Mouse (Mus musculus) heart, embryonic 13.5 days (tissue): Measurements from ENCODE around the gene Syvn1. TPM values are rescaled to one million over a fixed set of nuclear protein-coding genes. Genes with fewer than 3 reads are reported as not detected.

Experiments used
- ATAC-seq: fragments of 200-750 bp; cut with Nextera tagmentation; 2 replicates; pipeline ENCODE4 v1.8.0; 2017; ENCODE audit warnings: moderate TSS enrichment; ENCODE audit not compliant: insufficient number of reproducible peaks, low FRiP score, low TSS enrichment; ENCODE audit errors: extremely low read depth
- H3K27ac ChIP-seq: fragments of 300-500 bp; sonication (generic); replicated peaks from 2 replicates; pipeline ENCODE4 v1.5.1; 2015; ENCODE audit warnings: moderate library complexity, mild to moderate bottlenecking, inconsistent platforms
- H3K27me3 ChIP-seq: fragments of 300-500 bp; sonication (generic); replicated peaks from 2 replicates; pipeline ENCODE4 v1.6.1; 2015; ENCODE audit warnings: mild to moderate bottlenecking, inconsistent platforms
- H3K36me3 ChIP-seq: fragments of 300-500 bp; sonication (generic); 2 replicates; pipeline ENCODE4 v1.6.1; 2015; ENCODE audit warnings: mild to moderate bottlenecking, inconsistent platforms
- H3K4me1 ChIP-seq: fragments of 300-500 bp; sonication (generic); 2 replicates; pipeline ENCODE4 v1.6.1; 2015; ENCODE audit warnings: inconsistent platforms
- H3K4me2 ChIP-seq: fragments of 300-500 bp; sonication (generic); 2 replicates; pipeline ENCODE4 v1.6.1; 2015; ENCODE audit warnings: inconsistent platforms, mild to moderate bottlenecking, moderate library complexity
- H3K4me3 ChIP-seq: fragments of 300-500 bp; sonication (generic); 2 replicates; pipeline ENCODE4 v1.5.1; 2015; ENCODE audit warnings: moderate library complexity, mild to moderate bottlenecking, inconsistent platforms
- H3K9ac ChIP-seq: fragments of 300-500 bp; sonication (generic); 2 replicates; pipeline ENCODE4 v1.6.1; 2015; ENCODE audit warnings: inconsistent platforms, mild to moderate bottlenecking, moderate library complexity
- H3K9me3 ChIP-seq: fragments of 300-500 bp; sonication (generic); 2 replicates; pipeline ENCODE4 v1.6.1; 2016; ENCODE audit warnings: inconsistent platforms
- WGBS: fragments of 180-500 bp; shearing (Covaris S2); methylation state at CpG from one replicate; pipeline ENCODE4 v1.1.7; 2015; ENCODE audit warnings: mixed read lengths; 5-methylcytosine and 5-hydroxymethylcytosine counted together
- polyA plus RNA-seq: library from polyadenylated mRNA; unstranded; fragments of >200 nt; fragmentation: Nextera tagmentation; extraction: Ambion mirVana; gene quantifications from 2 replicates; pipeline ENCODE4 v1.2.1, GENCODE M21; 2015

The Syvn1 gene
- 17.6 and 18.6 TPM in 2 replicates for polyA plus RNA-seq

DNA sequence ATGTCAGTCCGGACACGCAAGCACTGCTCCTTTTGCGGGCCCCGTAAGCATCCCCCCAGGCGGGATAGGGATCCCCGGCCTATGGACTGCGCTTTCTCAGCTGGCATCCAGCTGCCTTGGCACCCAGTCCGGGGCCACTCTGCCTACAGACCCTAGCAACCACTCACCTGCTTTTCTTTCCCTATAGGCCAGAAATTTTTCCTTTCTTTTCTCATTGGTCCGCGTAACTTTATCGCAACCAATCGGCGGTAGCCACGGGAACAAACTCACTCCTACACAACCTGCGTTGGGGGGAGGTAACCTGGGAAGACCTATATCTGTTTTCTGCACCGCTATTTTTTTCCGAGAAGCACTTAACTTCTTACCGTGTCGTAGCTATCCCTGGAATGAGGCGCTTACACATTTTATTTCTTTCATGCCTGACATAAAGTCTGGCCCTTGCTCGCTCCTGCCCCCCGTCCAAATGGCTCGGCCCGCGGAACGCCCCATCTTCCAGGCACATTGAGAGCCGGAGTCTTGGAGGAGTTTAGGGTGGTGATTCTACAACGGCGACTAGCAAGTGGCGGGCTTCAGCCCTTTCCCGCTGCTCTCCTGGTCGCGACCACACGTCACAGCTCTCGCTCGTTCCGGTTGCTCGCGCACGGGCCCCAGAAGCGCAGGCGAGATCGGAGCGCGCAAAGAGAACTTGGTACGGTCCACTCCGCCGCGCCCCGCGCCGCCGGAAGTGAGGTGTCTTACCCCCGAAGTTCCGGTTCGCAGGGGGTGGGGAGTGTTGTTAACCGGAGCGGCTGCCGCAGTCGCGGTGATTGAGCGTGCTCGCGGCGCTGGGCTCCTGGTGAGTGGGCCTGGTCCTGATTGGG is at the start of gene Syvn1:
Syvn1 (plus strand) TSS at position 283 of the 860 bp plus-strand sequence.
- Histone ChIP-seq H3K4me1 (peaks cover 25% of the 10 kb centered on the region), H3K27ac (peak within 1 kb of the TSS; percentile 99), H3K9me3 (no peaks in the 10 kb centered on the region), H3K9ac (peak within 1 kb of the TSS; percentile 96), H3K36me3 (peaks cover 35% of the 10 kb centered on the region), H3K4me3 (peak within 1 kb of the TSS; percentile 96), H3K27me3 (no peaks in the 10 kb centered on the region), H3K4me2 (peak within 1 kb of the TSS; percentile 99)
- ATAC-seq, result peak; percentile 76
- under 1% methylated on average over 65 of the region's 65 CpGs for WGBS

DNA sequence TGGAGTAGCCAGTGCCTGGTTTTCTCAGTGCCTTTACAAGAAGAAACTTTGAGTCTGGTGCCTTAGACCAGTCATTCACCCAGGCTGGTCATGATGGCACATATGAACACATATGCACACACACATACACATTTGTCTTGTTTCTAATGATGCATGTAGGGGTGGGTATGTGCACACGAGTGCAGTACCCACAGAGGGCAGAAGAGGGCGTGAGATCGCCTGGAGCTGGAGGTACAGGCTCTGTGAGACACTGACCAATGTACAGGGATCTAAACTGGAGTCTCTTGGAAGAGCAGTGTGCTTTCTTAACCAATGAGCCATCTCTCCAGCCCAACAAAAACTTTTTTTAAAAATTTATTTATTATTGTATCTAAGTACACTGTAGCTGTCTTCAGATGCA is 48.2 kb upstream of the Syvn1 start:
- Histone ChIP-seq H3K4me1 (no peaks in the 10 kb centered on the region), H3K4me3 (no peak overlapping the region), H3K36me3 (peaks cover 11% of the 10 kb centered on the region; the same call in 1 of the 2 replicates), H3K27me3 (no peaks in the 10 kb centered on the region), H3K9ac (no peak overlapping the region), H3K4me2 (no peak overlapping the region), H3K9me3 (no peaks in the 10 kb centered on the region), H3K27ac (no peak overlapping the region)
- WGBS, result 78% methylated on average over 3 of the region's 3 CpGs
- no peak for ATAC-seq

DNA sequence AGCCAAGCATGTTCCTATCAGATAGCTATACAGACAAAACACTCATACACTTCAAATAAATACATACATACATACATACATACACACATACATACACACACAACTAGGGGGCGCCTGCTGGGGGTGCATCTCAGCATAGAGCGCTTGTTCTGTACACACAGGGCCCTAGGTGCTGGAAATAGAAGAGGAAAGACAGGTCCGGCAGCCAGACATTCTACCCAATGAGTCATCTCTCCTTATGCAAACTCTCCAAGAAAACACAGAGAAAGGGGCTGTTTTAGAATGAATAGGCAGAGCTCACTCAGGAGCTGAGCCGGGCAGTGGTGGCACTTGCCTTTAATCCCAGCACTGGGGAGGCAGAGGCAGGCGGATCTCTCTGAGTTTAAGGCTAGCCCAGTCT is 46.4 kb upstream of the Syvn1 start:
- no peak for ATAC-seq
- Histone ChIP-seq H3K4me2 (no peak overlapping the region), H3K4me1 (no peaks in the 10 kb centered on the region), H3K9ac (no peak overlapping the region), H3K27ac (no peak overlapping the region), H3K36me3 (0 out of 2 replicates have a peak, but pooled peaks cover 4% of the 10 kb centered on the region), H3K9me3 (no peaks in the 10 kb centered on the region), H3K27me3 (no peaks in the 10 kb centered on the region), H3K4me3 (no peak overlapping the region)
- 68% methylated on average over 5 of the region's 5 CpGs for WGBS

GRCm38 (mm10) chr19:6005541-6005940 is 40.8 kb upstream of the Syvn1 start:
- 61% methylated on average over 11 of the region's 11 CpGs for WGBS
- Histone ChIP-seq H3K4me1 (no peaks in the 10 kb centered on the region), H3K36me3 (peaks cover 5% of the 10 kb centered on the region; the same call in 1 of the 2 replicates), H3K9ac (no peak overlapping the region), H3K9me3 (no peaks in the 10 kb centered on the region), H3K4me3 (no peak overlapping the region), H3K27ac (no peak overlapping the region), H3K27me3 (no peaks in the 10 kb centered on the region), H3K4me2 (no peak overlapping the region)
- ATAC-seq, result no peak

- Histone ChIP-seq H3K9me3 (no peaks in the 10 kb centered on the region), H3K9ac (no peak overlapping the region)
Measured at GRCm38 (mm10) chr19:6007013-6007412, 39.4 kb upstream of the Syvn1 start.

DNA sequence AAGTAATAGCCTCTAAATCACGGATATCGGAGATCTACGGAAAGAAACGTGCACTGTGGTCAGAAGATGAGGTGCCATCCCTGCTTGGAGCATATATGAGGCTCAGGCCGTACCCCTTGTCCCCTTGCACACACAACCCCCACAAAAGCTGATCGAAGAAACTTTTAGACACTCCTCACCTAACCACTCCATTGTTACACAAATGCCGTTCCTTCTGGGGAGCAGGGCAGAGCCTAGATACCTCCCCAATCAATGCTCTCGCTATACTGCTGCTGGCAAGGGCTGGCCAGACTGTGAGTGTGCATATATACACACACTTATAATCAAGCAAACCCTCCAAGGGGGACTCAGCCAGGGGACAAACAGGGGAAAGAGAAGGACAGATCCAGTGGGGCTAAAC is 37.2 kb upstream of the Syvn1 start:
- 72% methylated on average over 8 of the region's 8 CpGs for WGBS
- peaks cover 5% of the 10 kb centered on the region; the same call in 1 of the 2 replicates for H3K36me3 ChIP-seq
- H3K4me3 ChIP-seq, result no peak overlapping the region
- H3K9ac ChIP-seq, result no peak overlapping the region
- H3K9me3 ChIP-seq, result no peaks in the 10 kb centered on the region
- H3K4me1 ChIP-seq, result no peaks in the 10 kb centered on the region; the same call in 1 of the 2 replicates
- no peak for ATAC-seq
- no peak overlapping the region for H3K4me2 ChIP-seq
- no peaks in the 10 kb centered on the region for H3K27me3 ChIP-seq
- no peak overlapping the region for H3K27ac ChIP-seq

More at GRCm38 (mm10) chr19:6007013-6007412, 39.4 kb upstream of the Syvn1 start:
- Histone ChIP-seq H3K27me3 (no peaks in the 10 kb centered on the region), H3K27ac (no peak overlapping the region), H3K36me3 (peaks cover 5% of the 10 kb centered on the region; the same call in 1 of the 2 replicates), H3K4me3 (no peak overlapping the region), H3K4me1 (no peaks in the 10 kb centered on the region), H3K4me2 (no peak overlapping the region)
- 85% methylated on average over 13 of the region's 13 CpGs for WGBS
- ATAC-seq, result no peak

- no peak for ATAC-seq
- Histone ChIP-seq H3K27me3 (peaks cover 7% of the 10 kb centered on the region), H3K9me3 (no peaks in the 10 kb centered on the region), H3K27ac (no peak overlapping the region), H3K36me3 (no peaks in the 10 kb centered on the region), H3K4me3 (no peak overlapping the region), H3K9ac (no peak overlapping the region; the same call in 1 of the 2 replicates), H3K4me2 (peak overlapping the region; percentile 81; the same call in 1 of the 2 replicates), H3K4me1 (peaks cover 20% of the 10 kb centered on the region)
- WGBS, result 89% methylated on average over 10 of the region's 10 CpGs
Measured at GRCm38 (mm10) chr19:6013691-6014090, 32.7 kb upstream of the Syvn1 start.

DNA sequence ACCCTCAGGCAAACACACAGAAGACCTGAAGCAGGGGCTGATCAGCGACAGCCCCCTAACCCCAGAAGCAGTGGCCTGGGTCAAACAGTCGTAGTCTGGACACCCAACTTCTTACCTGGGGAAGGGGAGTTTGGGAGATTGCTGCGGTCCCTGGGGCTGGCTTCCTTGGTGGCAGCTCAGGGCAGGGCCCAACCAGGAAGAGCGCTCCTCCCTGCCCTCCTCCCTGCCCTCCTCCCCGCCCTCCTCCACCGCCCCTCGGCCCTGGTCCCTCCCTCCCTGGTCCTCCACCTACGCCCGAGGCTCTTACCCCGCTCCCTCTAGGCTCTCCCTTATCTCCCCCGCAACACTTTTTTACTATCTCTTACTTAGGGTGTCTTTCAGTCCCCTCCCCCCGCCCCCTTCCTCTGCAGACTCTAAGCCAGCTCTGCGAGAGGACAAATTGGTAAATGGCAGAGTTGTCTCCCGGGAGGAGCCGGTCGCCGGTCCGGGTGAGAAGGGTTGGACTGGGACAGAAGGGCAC is 31.3 kb upstream of the Syvn1 start:
- Histone ChIP-seq H3K4me1 (peaks cover 20% of the 10 kb centered on the region), H3K9me3 (no peaks in the 10 kb centered on the region), H3K27ac (peak overlapping the region; percentile 61), H3K27me3 (peaks cover 7% of the 10 kb centered on the region), H3K4me2 (peak overlapping the region; percentile 81), H3K9ac (peak overlapping the region; percentile 77), H3K36me3 (no peaks in the 10 kb centered on the region), H3K4me3 (peak overlapping the region; percentile 59)
- ATAC-seq, result peak; percentile 69
- WGBS, result 2% methylated on average over 18 of the region's 18 CpGs

- no peaks in the 10 kb centered on the region for H3K36me3 ChIP-seq
- peak; percentile 55; the same call in 1 of the 2 replicates for ATAC-seq
- H3K9ac ChIP-seq, result peak within 1 kb of the TSS; percentile 77
- H3K4me1 ChIP-seq, result peaks cover 20% of the 10 kb centered on the region
- peak within 1 kb of the TSS; percentile 59 for H3K4me3 ChIP-seq
- peak within 1 kb of the TSS; percentile 81 for H3K4me2 ChIP-seq
- no peaks in the 10 kb centered on the region for H3K9me3 ChIP-seq
- peak within 1 kb of the TSS; percentile 61 for H3K27ac ChIP-seq
- H3K27me3 ChIP-seq, result peaks cover 7% of the 10 kb centered on the region
- WGBS, result 2% methylated on average over 40 of the region's 40 CpGs
Measured at GRCm38 (mm10) chr19:6015511-6016315, 30.7 kb upstream of the Syvn1 start, which contains the start of gene Capn1. Gene Capn1 (minus strand): TSS chr19:6015897.

DNA sequence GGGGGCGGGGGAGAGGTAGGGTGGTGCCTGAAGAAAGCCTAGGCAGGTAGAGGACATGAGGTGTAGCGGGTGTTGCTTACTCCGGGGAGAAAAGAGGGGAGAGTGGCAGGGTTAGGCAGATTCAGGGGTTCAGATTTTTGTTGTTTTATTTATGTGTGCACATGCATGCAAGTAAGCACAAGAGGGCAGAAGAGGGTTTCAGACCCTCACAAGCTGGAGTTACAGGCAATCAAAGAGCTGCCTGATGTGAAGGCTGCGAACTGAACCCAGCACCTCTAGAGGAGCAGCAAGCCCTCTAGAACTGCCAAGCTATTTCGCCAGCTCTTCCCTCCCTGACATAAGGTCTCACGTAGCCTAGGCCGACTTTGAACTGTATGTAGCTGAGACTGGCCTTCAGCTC is 29.8 kb upstream of the Syvn1 start:
- H3K27ac ChIP-seq, result no peak overlapping the region
- H3K9me3 ChIP-seq, result no peaks in the 10 kb centered on the region
- H3K4me3 ChIP-seq, result no peak overlapping the region
- no peaks in the 10 kb centered on the region for H3K36me3 ChIP-seq
- peak overlapping the region; percentile 77; the same call in 1 of the 2 replicates for H3K9ac ChIP-seq
- WGBS, result 36% methylated on average over 7 of the region's 7 CpGs
- peak overlapping the region; percentile 81 for H3K4me2 ChIP-seq
- no peak for ATAC-seq
- peaks cover 20% of the 10 kb centered on the region for H3K4me1 ChIP-seq
- peaks cover 7% of the 10 kb centered on the region for H3K27me3 ChIP-seq
